Mouse (Mus musculus) liver, postnatal 0 days (tissue): Measurements from ENCODE around the gene Efhd1. TPM values are rescaled to one million over a fixed set of nuclear protein-coding genes. Genes with fewer than 3 reads are reported as not detected.
A peak's percentile ranks its signal among the peaks of the same experiment; 100 is the strongest.

Experiments
- ATAC-seq: fragments of 200-750 bp; cut with Nextera tagmentation; 2 replicates; pipeline ENCODE4 v1.8.0; 2017; ENCODE audit warnings: mild to moderate bottlenecking, moderate library complexity
- DNase-seq: peaks from one replicate; pipeline ENCODE4 v3.0.0-alpha.2; 2016
- H3K27ac ChIP-seq: fragments of 300-500 bp; sonication (generic); 2 replicates; pipeline ENCODE4 v1.5.1; 2014; ENCODE audit warnings: antibody characterized with exemption, moderate library complexity, mild to moderate bottlenecking, low read depth
- H3K27me3 ChIP-seq: fragments of 300-500 bp; sonication (generic); 2 replicates; pipeline ENCODE4 v1.6.1; 2014; ENCODE audit warnings: low read length, control low read depth, mixed read lengths; ENCODE audit not compliant: insufficient read depth
- H3K36me3 ChIP-seq: fragments of 300-500 bp; sonication (generic); replicated peaks from 2 replicates; pipeline ENCODE4 v1.6.1; 2014; ENCODE audit warnings: mild to moderate bottlenecking, control low read depth, low read length, moderate library complexity, mixed read lengths; ENCODE audit not compliant: insufficient read depth
- H3K4me1 ChIP-seq: fragments of 300-500 bp; sonication (generic); 2 replicates; pipeline ENCODE4 v1.6.1; 2014; ENCODE audit warnings: antibody characterized with exemption, mild to moderate bottlenecking, control low read depth; ENCODE audit not compliant: insufficient read depth
- H3K4me2 ChIP-seq: fragments of 300-500 bp; sonication (generic); 2 replicates; pipeline ENCODE4 v1.6.1; 2014; ENCODE audit warnings: low read depth, mild to moderate bottlenecking, low read length, moderate library complexity, mixed read lengths
- H3K4me3 ChIP-seq: fragments of 300-500 bp; sonication (generic); 2 replicates; pipeline ENCODE4 v1.5.1; 2014; ENCODE audit warnings: low read depth, low read length
- H3K9ac ChIP-seq: fragments of 300-500 bp; sonication (generic); replicated peaks from 2 replicates; pipeline ENCODE4 v1.6.1; 2014; ENCODE audit warnings: mild to moderate bottlenecking, moderate library complexity
- H3K9me3 ChIP-seq: fragments of 300-500 bp; sonication (generic); 2 replicates; pipeline ENCODE4 v1.6.1; 2016; ENCODE audit warnings: mild to moderate bottlenecking, control low read depth, low read length, mixed read lengths
- CTCF ChIP-seq: sonication (generic); IDR thresholded peaks from 2 replicates; pipeline ENCODE4 v1.5.1; 2016; ENCODE audit warnings: antibody characterized with exemption, low read depth
- EP300 ChIP-seq: IDR thresholded peaks from 2 replicates; pipeline ENCODE4 v1.6.1; 2016; ENCODE audit warnings: antibody characterized with exemption, low read depth, mild to moderate bottlenecking
- WGBS: fragments of 180-500 bp; shearing (Covaris S2); extraction: QIAGEN DNeasy Blood & Tissue Kit; methylation state at CpG from one replicate; pipeline ENCODE4 v1.1.7; 2014; ENCODE audit not compliant: insufficient replicate concordance; 5-methylcytosine and 5-hydroxymethylcytosine counted together
- polyA plus RNA-seq: library from polyadenylated mRNA; unstranded; fragments of >200 nt; fragmentation: Nextera tagmentation; extraction: Ambion mirVana; gene quantifications from 2 replicates; pipeline ENCODE4 v1.2.1, GENCODE M21; 2015

Efhd1 gene
- polyA plus RNA-seq, 1 experiment from 2014 or later, result 0.26 TPM

GRCm38 (mm10) chr1:87230606-87231005, 33.6 kb upstream of the Efhd1 start:
- ATAC-seq, result no peak
- WGBS, result 78% methylated on average over 5 of the region's 5 CpGs
- peaks cover 63% of the 10 kb centered on the region for H3K36me3 ChIP-seq

GRCm38 (mm10) chr1:87232197-87232596, 32.0 kb upstream of the Efhd1 start:
- DNase-seq (no peak), ATAC-seq (no peak)
- Histone ChIP-seq H3K9ac (no peak overlapping the region), H3K4me2 (no peak overlapping the region), H3K36me3 (peaks cover 50% of the 10 kb centered on the region), H3K9me3 (no peaks in the 10 kb centered on the region), H3K27ac (no peak overlapping the region), H3K4me3 (no peak overlapping the region), H3K4me1 (no peaks in the 10 kb centered on the region), H3K27me3 (no peaks in the 10 kb centered on the region)
- TF ChIP-seq CTCF (no peak), EP300 (no peak)
- WGBS, result 75% methylated on average over 7 of the region's 7 CpGs

More at GRCm38 (mm10) chr1:87230606-87231005, 33.6 kb upstream of the Efhd1 start:
- no peaks in the 10 kb centered on the region for H3K4me1 ChIP-seq
- no peak overlapping the region for H3K9ac ChIP-seq
- H3K4me2 ChIP-seq, result no peak overlapping the region
- TF ChIP-seq CTCF (no peak), EP300 (no peak)
- DNase-seq, result no peak
- no peak overlapping the region for H3K27ac ChIP-seq
- H3K27me3 ChIP-seq, result no peaks in the 10 kb centered on the region
- no peaks in the 10 kb centered on the region for H3K9me3 ChIP-seq
- no peak overlapping the region for H3K4me3 ChIP-seq

GRCm38 (mm10) chr1:87239056-87239455, 25.1 kb upstream of the Efhd1 start:
- Histone ChIP-seq H3K4me3 (no peak overlapping the region), H3K4me1 (no peaks in the 10 kb centered on the region), H3K9ac (no peak overlapping the region), H3K36me3 (peaks cover 26% of the 10 kb centered on the region), H3K27me3 (no peaks in the 10 kb centered on the region), H3K4me2 (no peak overlapping the region), H3K27ac (no peak overlapping the region), H3K9me3 (no peaks in the 10 kb centered on the region)
- no peak for ATAC-seq
- WGBS, result 67% methylated on average over 8 of the region's 8 CpGs
- no peak for DNase-seq
- TF ChIP-seq EP300, result no peak
- no peak for TF ChIP-seq CTCF

GRCm38 (mm10) chr1:87243021-87243420, 21.1 kb upstream of the Efhd1 start:
- Histone ChIP-seq H3K9me3 (no peaks in the 10 kb centered on the region), H3K4me1 (peaks cover 6% of the 10 kb centered on the region), H3K4me2 (no peak overlapping the region), H3K27me3 (no peaks in the 10 kb centered on the region), H3K27ac (no peak overlapping the region), H3K36me3 (peaks cover 11% of the 10 kb centered on the region), H3K9ac (no peak overlapping the region), H3K4me3 (no peak overlapping the region)
- no peak for ATAC-seq
- no peak for DNase-seq
- TF ChIP-seq EP300 (no peak), CTCF (no peak)
- WGBS, result 92% methylated on average over 8 of the region's 8 CpGs

GRCm38 (mm10) chr1:87245430-87245829, 18.7 kb upstream of the Efhd1 start:
- Histone ChIP-seq H3K27me3 (no peaks in the 10 kb centered on the region), H3K9me3 (no peaks in the 10 kb centered on the region), H3K36me3 (no peaks in the 10 kb centered on the region), H3K9ac (no peak overlapping the region), H3K27ac (no peak overlapping the region), H3K4me3 (no peak overlapping the region), H3K4me2 (no peak overlapping the region), H3K4me1 (peaks cover 6% of the 10 kb centered on the region)
- ATAC-seq (no peak), DNase-seq (no peak)
- TF ChIP-seq CTCF (no peak), EP300 (no peak)
- 16% methylated on average over 1 of the region's 1 CpGs for WGBS

- Histone ChIP-seq H3K27me3 (no peaks in the 10 kb centered on the region), H3K4me3 (no peak overlapping the region), H3K4me2 (peak overlapping the region; percentile 36; the same call in 1 of the 2 replicates), H3K4me1 (peaks cover 6% of the 10 kb centered on the region), H3K9me3 (no peaks in the 10 kb centered on the region), H3K27ac (no peak overlapping the region), H3K9ac (no peak overlapping the region), H3K36me3 (no peaks in the 10 kb centered on the region)
- 25% methylated on average over 22 of the region's 22 CpGs for WGBS
- TF ChIP-seq CTCF, result peak; percentile 93
- TF ChIP-seq EP300, result no peak
- ATAC-seq (peak; percentile 82), DNase-seq (peak; percentile 82)
These were observed 18.0 kb upstream of the Efhd1 start for GRCm38 (mm10) chr1:87245929-87246815.
